Mouse (Mus musculus) heart, postnatal 25 days (tissue): ENCODE measurements around the gene Cc2d1b. TPM values are rescaled to one million over a fixed set of nuclear protein-coding genes. Genes with fewer than 3 reads are reported as not detected.

ENCODE experiments used
- DNase-seq: peaks from one replicate; pipeline ENCODE4 v3.0.0; 2022; ENCODE audit warnings: low spot score
- intact Hi-C: fragments of 180-260 bp; cut with DNase I; formaldehyde crosslinking; loops from one replicate; pipeline ENCODE4 v1.15.1; 2025
- total RNA-seq, 2 experiments: library from RNA; stranded (reverse); gene quantifications; 2 replicates each; pipeline ENCODE4 v1.2.3; 2021

Gene Cc2d1b
- total RNA-seq: 10 to 100 TPM; 14.5 to 15.2 TPM

DNA sequence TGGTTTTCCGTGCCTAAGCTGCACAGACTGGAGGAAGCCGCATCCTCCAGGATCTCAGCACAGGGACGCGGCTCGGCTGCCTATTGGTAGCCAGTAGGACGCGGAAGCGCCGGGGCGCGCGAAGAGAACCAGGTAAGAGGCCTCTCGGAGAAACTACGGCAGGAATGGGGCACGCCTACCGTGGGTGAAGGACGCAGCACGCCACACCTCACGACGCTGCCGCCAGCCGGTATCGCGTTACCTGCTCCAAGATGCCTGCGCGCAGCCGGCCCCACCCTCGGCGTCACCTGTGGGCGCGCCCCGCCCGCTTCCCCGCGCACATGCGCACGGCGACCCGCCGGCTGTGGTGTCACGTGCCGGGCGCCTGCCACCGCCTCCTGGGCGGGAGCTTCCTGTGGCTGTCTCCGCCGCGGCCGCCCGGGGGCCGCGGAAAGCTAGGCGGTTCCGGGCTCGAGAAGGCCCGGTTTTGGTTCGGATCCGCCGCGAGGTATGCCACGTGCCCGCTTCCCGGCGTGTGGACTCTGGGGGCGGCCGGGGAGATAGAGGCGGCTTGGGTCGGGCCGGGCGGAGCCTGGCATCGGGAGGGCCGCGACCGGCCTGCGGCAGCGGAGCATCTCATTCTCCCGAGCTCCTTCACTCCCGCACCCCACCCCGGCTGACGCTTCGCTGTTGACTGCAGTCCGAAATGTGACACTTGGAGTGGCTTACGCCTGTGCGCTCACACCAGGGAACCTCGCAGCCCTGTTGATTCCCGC is at the start of gene Cc2d1b:
TSS of gene Cc2d1b (plus strand) at position 354 of the 755 bp plus-strand sequence.
- intact Hi-C loops: loop anchor here (2.0 to 5.0 kb wide), 2 partner anchors 41 to 277 kb away; partner anchors contain the start of genes Orc1 and Prpf38a

DNA sequence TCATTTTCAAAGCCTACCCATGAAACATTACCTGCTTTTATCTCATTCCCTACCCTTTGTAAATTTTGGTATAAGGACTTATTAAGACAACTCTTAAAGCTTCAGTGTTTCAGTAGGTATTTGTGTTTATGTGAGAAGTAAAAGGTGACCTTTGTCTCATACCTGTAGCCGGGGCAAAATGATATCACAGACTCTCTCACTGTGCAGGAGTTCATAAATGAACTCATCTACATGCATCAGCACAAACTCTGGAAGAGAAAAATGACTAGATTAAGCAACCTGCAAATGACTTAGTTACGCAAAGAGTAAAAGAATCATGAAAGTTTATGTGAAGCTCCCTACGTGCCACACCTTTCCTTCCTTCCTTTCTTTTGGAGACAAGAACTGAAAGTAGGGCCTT is 47.1 kb upstream of the Cc2d1b start:
- intact Hi-C loops: no loop called here
- no peak for DNase-seq

More for the DNA sequence above, at the start of gene Cc2d1b:
- peak; percentile 82 for DNase-seq

DNA sequence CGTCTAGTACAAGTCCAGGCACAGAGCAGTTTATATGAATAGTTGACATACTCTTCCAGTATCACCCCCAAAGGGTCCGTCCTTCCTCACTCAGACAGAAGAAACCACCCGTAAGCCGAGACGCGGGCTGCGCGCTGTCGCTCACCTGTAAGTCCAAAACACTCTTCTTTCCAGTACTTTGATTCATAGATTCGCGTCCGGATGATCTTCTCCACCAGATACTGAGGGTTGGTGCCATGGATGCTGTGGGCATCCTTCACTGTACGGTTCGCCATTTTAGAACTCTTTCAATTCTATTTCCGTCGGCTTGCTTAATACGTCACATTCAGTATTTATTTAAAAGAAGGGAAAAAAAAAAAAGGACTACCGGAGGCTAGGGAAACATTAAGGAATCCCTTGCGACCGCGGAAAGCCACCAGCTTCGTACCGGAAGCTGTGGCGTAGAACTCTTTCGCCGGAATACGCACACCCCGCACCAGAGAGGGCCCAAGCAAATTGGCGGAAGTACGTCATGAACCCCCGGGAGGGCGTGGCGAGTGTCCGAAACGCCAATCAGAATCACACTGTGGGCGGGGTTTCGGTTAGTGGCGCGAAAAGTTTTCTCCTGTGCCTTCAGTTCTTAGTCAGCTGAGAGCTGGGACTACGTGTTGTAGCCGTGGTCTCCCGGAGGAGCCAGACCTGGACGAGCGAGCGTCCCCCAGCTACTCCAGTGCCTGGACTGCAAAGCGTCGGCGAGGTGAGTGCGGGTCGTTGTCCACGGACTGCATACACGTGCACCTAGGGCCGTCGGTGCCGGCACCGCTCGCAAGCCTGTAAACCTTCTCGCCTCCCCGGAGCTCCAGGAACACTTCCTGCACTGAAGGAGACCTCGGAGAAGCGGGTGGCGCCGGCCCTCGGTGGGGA is 40.6 kb upstream of the Cc2d1b start, which contains the start of the genes Prpf38a and Orc1:
TSS of gene Prpf38a (minus strand) at position 497 of the 903 bp plus-strand sequence.
TSS of gene Orc1 (plus strand) at position 584 of the 903 bp plus-strand sequence.
- intact Hi-C loops: loop anchor here (2.0 kb wide), 1 partner anchor 40 kb away; the partner anchor contains the start of gene Cc2d1b
- peak; percentile 89 for DNase-seq

DNA sequence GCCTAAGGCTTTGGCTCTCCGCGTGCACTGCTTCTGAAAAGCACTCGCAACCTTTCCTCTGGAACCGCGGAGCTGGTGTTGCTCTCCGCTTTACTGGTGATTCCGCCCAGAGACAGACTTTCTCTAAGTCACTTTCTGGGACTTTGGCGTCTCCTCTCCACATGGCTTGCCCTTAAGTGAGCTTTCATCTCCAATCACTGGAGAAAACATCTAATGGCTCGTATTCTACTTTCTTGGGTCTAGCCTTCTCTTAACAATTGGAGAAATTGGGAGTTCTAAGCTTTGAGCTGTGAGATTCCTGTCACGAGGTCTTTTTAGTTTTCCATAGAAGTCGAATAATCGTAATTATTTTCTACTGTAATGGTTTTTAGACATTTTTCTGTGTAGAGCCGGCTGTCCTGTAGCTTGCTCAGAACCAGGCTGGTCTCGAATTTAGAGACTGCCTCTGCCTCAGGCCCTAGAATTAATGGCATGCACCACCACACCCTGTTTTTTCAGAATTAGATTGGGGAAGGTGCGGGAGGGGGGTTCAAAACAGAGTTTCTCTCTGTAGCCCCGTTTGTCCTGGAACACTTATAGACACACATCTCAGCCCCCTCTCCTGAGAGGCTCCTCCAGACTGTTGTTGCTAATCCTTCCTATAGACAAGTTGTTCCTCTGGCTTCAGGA is 39.9 kb upstream of the Cc2d1b start:
- intact Hi-C loops: loop anchor here (2.0 kb wide), 1 partner anchor 39 kb away; the partner anchor contains the start of gene Cc2d1b
- no peak for DNase-seq

DNA sequence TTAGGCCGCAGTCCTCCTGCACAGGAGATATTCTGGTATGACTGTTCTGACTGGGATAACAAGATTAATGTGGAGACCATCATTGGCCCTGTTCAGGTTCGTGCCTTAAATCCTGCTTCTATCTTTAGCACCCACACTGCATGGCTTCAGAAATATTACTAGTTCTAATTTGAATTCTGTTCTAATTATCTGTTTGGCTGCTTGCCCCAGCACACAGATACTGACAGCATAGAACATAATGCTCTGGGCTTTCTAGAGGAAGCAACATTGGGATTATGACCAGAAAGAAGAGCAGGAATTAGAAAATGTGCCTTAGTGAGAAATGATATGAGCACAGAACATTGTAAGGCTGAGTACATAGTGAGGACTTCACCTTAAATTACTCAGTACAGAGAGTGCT is 26.4 kb upstream of the Cc2d1b start:
- no peak for DNase-seq
- intact Hi-C loops: no loop called here

DNA sequence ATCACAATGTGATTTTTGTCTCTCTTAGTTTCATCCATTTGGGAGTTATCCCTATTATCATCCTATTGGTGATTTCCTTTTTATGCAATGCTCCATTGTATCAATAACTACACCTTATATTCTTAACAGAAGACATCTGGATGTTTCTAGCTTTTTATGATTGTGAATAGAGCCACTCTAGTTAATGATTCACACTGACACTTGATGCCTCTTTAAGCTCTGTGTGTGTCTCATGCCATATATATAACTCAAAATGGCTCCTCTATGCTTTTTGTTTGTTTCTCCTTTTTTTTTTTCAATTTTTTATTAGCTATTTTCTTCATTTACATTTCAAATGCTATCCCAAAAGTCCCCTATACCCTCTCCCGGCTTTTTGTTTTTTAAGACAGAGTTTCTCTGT is 24.0 kb upstream of the Cc2d1b start:
- intact Hi-C loops: no loop called here
- no peak for DNase-seq

DNA sequence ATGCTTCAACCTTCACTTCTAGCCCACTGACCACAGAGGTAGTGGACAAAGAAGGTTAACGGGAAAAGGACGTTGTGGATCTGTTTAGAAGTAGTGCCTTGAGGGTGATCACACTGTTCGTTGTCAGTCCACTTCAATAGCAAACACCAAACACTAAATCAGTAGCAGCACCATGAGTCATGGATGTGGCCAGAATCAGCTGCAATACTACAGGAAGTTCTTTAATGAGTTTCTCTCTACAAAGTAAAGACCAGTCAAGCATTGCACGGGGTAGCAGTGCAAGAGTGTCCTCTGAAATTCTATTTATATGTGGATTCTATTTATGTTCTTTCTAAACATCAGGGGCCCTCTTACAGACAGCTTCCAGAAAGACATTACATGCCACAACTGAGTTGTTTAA is 21.4 kb upstream of the Cc2d1b start:
- DNase-seq: no peak
- intact Hi-C loops: no loop called here

DNA sequence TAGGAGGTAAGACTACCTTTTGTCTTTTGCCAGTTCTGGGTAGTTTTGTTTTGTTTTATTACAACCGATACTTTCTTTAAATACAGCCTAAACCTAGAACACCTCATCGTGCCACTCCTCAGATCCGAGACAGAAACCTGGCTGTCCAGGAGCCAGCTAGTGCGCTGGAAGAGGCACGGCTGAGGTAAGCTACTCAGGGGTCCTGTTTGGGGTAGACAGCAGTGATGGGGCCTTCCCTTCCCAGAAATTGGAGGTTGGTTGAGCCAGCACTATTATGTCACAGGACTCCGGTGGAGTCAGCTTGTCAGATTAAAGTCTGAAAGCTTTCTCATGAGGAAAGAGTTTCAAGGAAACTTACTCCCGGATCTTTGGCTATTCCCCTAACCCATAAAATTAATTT is 17.9 kb upstream of the Cc2d1b start:
- intact Hi-C loops: no loop called here
- DNase-seq: no peak

DNA sequence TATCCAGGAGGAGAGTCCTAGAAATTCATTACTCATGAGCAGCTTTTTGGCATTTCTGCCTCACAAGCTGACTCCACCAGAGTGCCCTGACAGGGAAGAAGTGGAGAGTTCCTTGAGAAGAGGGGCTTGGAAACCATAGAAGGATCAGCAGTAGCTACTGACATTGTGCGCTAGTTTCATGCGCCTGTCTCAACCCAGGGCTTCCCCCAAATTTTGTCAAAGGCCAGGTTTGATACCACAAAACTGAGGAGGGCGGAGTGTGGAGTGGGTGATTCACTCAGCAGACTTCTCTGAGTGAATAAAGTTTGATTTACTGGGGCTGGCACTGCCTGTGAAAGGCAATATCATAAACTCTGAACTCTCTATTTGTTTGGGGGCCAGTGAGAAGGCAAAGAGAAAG is 11.1 kb upstream of the Cc2d1b start:
- no peak for DNase-seq
- intact Hi-C loops: no loop called here

DNA sequence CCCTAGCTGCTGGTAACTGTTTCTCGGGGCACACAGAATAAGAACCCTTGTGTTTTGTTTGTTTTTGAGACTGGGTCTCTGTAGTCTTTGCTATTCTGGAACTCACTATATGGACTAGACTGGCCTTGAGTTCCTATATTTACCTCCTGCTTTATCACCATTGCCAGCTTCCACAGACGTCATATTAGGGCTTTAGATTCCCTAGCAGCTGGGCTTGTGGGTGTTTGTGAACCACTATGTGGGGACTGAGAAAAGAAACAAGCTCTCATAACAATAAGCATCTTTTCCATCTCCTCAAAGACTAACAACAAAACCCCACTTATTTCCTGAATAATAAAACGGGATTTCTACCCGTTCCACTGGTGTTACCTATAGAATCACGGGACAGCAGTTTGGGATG is 8.8 kb upstream of the Cc2d1b start:
- no peak for DNase-seq
- intact Hi-C loops: no loop called here

DNA sequence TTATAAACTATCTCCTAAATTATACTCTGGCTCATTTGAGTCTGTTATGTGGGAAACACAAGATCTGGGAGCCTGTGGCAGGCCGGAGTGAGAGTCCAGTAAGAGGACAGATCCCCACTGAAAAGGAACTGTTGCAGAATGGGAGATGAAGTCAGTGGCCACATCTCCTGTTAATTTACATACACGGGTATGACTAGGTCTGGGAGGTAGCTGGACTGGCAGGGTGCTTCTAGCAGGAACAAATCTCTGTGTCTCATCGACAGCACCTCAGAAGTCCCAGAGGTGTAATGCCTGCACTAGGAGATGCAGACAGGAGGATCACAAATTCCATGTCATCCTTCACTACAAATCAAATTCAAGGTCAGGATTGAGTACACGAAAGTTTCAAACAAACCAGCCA is 1.2 kb upstream of the Cc2d1b start:
- intact Hi-C loops: loop anchor here (2.0 to 5.0 kb wide), 2 partner anchors 40 to 276 kb away; partner anchors contain the start of genes Orc1 and Prpf38a
- DNase-seq: no peak

DNA sequence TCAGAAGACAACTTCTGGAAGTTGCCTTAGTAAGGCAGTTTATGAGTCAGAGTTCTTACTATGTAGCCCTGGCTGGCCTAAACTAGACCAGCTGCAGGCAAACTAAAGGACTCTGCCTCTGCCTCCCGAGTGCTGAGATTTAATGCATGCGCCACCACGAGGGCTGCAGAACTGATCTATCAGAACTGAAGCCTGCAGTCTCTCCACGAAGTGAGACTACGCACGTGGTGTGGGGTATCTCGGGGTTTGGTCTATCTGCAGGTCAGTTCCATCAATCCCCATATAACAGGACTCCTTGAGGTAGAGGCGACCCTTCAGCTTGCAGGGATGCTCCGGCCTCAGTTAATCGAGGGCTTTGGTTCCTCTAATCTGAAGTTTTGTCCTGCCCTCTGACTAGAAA is 575 bp upstream of the Cc2d1b start:
- intact Hi-C loops: loop anchor here (2.0 to 5.0 kb wide), 2 partner anchors 40 to 277 kb away; partner anchors contain the start of genes Orc1 and Prpf38a
- no peak for DNase-seq

DNA sequence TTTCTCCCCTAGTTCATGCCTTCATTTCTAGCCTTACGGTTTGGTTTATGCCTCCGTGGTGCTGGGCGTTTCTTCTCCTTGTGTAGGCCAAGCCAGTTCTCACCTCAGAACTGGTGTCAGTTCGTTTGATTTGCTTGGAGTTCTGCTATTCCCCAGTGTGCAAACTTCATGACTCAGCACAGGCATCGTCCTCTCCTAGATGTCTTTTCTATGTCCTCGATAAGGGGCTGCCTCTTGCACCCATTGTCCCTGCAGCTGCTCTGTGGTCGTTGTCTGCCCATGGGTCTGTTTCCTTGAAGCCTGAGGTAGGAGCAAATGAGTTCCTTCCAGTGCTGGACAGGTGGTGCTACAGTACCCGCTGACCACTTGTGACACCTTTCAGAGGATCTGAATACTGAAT is 796 bp downstream of the Cc2d1b start:
- intact Hi-C loops: no loop called here
- no peak for DNase-seq

DNA sequence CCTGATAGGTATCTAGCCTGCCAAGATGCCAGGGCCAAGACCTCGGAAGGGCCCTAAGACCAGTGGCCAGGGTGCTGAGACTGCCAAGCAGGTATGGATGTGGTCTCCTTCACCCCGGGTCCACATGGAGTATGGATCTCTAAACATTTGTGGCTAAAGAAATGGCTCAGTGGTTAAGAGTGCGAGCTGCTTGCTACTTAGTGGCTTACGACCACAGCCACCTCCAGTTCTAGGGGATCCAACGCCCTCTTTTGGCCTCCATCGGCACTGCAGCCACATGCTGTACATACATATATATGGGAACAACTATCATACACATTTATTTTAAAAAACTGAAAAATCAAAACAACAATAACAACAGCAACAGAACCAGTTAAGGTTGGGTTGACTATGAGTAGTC is 1.8 kb downstream of the Cc2d1b start:
- DNase-seq: no peak
- intact Hi-C loops: no loop called here

DNA sequence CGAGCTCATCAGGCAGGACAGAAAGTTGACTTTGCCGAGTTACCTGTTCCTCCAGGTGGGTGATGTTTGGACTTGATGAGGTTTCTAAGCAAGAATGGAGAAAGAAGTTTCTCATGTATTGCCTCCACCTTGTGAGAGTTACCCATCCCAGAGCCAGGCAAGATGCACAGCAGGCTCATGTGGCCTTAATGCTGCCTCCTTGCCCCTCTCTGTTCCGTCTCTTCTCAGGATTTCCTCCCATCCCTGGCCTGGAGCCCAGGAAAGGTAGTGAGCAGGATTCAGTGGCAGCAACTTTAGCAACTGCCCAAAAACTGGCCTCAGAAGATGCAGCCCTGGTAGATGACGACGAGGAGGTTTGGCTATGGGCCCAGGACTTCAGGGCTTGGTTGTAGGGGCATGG is 7.3 kb downstream of the Cc2d1b start:
- intact Hi-C loops: no loop called here
- no peak for DNase-seq

DNA sequence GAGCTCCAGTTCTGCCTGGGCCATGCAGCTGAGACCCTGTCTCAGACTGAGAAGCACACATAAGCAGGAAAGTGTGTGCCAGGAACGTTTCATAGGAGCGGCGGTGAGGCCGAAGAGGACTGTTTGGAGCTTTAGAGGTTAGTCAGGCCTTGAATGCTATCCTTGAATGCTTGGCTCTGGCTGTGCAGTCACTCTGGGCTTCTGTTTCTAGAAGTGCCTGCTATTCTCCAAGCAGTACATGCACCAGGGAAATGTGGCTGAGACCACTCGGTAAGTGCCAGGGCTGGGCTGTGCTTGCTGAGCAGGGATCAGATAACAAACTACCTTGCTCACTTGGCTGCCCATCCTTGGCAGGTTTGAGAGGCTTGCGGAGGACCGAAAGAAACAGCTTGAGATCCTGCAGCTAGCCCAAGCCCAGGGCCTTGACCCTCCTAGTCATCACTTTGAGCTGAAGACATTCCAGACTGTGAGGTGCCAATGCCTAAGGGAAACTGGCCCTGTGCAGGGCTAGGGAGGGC is 9.7 kb downstream of the Cc2d1b start:
- no peak for DNase-seq
- intact Hi-C loops: no loop called here

DNA sequence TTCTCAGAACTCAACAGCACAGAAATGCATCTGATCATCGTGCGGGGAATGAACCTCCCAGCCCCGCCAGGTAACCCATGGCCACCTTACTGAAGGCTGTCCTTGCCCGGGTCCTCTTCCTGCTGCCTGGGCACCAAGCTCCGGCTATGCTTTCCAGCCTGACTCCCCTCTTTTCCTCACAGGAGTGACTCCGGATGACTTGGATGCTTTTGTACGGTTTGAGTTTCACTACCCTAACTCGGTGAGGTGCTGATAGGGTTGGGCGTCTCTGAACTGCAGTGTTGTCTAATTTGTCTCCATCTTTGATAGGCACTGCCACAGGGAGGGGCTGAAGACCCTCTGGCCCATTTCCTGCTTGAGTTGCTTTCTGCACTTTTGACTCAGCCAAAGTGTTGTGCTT is 10.4 kb downstream of the Cc2d1b start:
- intact Hi-C loops: no loop called here
- DNase-seq: no peak

DNA sequence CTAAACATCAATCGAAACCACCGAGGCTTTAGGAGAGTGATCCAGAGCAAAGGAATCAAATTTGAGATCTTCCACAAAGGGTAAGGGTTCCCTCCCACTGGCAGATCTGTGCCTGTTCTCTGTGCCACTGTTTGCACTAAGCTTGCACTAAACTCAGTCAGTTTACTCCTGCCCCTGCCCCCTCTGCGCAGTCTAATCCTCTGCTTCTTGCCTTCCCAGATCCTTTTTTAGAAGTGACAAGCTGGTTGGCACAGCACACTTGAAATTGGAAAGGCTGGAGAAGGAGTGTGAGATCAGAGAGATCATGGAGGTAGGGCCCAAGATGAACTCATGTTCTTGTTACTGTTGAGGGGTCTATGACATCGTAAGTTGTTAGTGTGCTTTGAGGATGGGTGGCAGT is 11.9 kb downstream of the Cc2d1b start:
- intact Hi-C loops: no loop called here
- no peak for DNase-seq

DNA sequence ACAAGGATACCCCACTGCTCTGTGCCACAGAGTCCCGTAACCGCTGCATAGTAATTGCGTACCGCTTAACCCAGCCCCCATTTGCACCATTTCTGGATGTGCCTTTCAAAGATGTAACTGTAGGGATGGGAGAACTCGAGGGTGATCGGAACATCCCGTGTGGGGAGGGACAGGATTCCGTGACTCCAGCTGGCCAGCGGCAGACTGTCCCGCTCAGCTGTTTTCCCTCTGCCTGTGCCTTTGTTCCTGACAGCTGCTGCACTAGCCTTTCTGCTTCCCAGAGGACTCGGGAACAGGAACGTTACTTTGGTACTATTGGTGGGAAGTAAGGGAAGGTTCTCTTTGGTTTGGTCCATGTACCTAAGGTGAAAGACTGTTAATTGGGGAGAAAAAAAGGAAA is 14.0 kb downstream of the Cc2d1b start:
- intact Hi-C loops: no loop called here
- DNase-seq: no peak

DNA sequence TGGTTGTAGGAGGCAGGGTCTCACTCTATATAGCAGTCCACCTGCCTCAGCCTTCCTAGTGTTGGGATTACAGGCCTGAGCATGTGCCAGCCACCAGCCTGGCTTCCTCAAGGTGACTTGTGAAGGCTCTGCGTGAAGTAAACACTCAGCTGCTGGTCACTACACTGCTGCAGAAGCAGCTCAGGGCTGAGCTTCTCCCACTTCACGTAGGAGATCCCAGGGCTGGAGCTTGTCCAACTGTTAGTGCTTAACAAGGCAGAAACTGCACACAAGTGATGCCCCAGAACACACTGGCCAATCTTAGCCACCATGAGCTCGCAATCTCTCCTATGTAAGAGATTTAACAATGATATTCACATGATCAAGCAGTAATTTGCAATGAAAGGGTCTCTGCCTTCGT is 15.0 kb downstream of the Cc2d1b start:
- no peak for DNase-seq
- intact Hi-C loops: no loop called here
